Mouse (Mus musculus): Measurements from ENCODE around the gene Akirin1. TPM values are rescaled to one million over a fixed set of nuclear protein-coding genes. Genes with fewer than 3 reads are reported as not detected.
A peak's percentile ranks its signal among the peaks of the same experiment; 100 is the strongest.

The Akirin1 gene
- polyA plus RNA-seq, 1 experiment: 30.0 TPM

DNA sequence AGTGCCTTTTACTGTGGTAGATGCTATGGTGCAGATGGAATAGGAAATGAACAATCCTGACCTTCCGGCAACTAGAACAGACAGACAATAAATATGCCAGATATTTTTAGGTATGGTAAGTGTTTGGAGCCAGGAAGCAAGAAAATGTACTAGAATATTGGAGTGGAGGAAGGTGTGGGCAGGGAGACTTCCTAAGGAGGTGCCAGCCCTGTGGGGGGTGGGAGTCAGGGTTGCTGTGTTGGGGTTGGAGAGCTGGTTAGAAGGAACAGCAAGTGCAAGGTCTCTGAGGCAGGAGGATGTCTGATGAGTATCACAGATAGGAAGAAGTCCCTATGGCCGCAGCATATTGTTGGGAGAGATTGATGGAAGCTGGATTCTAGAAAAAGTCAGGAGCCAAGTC, 42.5 kb upstream of the Akirin1 start:
- Histone ChIP-seq H3K79me2 (ENCODE audit: control insufficient read depth, insufficient read depth) (no peaks in the 10 kb centered on the region), H3K27me3 (ENCODE audit: control insufficient read depth, insufficient read depth, insufficient read length) (no peaks in the 10 kb centered on the region), H3K4me3 (no peak overlapping the region), H3ac (ENCODE audit: control insufficient read depth, insufficient read length) (no peak overlapping the region), H3K4me2 (ENCODE audit: low read depth) (no peak overlapping the region), H3K36me3 (ENCODE audit: control insufficient read depth, insufficient read depth) (no peaks in the 10 kb centered on the region)
- TF ChIP-seq CEBPB (IDR thresholded peaks at IDR 0.05; ENCODE audit: insufficient read depth, poor library complexity, severe bottlenecking) (no peak), SRF (IDR thresholded peaks at IDR 0.05; ENCODE audit: control insufficient read depth, insufficient read length, low read depth) (no peak), MYOG (IDR thresholded peaks at IDR 0.05; ENCODE audit: control insufficient read depth in 1 of 3, insufficient read depth in 1 of 3, insufficient read length in 2 of 3, low read depth in 2 of 3) (no peak), USF1 (IDR thresholded peaks at IDR 0.05; ENCODE audit: low read depth) (no peak), MAX (IDR thresholded peaks at IDR 0.05; ENCODE audit: low read depth) (no peak), POLR2A (IDR thresholded peaks at IDR 0.05; ENCODE audit: insufficient read length, low read depth) (no peak), MYOD1 (IDR thresholded peaks at IDR 0.05; ENCODE audit: control insufficient read depth in 1 of 3, insufficient read length in 2 of 3, low read depth in 2 of 3) (no peak), TCF3 (IDR thresholded peaks at IDR 0.05; ENCODE audit: insufficient read length, low read depth) (no peak), TCF12 (IDR thresholded peaks at IDR 0.05; ENCODE audit: insufficient read depth, poor library complexity, severe bottlenecking) (no peak), POLR2AphosphoS2 (IDR thresholded peaks at IDR 0.05; ENCODE audit: insufficient read length, low read depth) (no peak), REST (IDR thresholded peaks at IDR 0.05; ENCODE audit: insufficient read depth, insufficient read length) (no peak)

DNA sequence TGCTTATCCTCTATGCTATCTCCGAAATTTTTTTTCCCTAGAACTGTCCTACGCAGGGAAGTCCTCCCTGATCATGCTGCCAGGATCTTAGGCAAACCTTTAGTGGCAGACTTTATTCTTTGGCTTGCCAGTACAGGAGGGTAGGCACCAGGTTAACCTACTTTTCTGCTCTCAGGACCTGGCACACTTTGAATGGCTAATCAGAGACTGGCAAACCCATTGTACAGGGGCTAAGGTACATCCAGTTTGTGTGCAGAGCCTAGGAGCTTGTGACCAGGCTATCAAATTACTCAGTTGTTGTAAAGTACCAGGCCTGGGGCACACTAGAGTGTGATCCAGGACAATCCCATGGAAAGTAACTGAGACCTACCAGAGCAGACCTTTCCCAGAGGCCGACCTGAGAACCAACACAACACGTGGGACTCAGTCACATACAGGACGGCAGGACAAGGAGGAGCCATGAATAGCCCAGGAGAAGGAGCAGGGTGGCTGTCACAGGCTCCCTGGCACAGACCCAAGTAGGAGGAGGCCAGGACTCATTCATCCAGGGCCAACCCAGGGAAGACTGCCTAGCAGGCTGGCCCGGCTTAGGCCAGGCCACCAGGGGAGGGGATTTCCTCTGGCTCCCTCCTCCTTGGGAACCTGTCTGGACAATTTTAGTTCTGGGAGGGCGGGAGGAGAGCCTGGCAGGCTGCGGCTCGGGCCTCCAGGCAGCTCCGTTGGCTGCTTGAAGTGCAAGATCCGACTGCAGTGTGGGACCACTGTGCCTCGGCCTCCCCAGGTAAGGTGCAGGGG, 37.2 kb upstream of the Akirin1 start, which contains the start of gene Rhbdl2:
Rhbdl2 (plus strand) TSS at position 684 of the 795 bp plus-strand sequence.
- H3K4me3 ChIP-seq: no peak within 1 kb of the TSS
- no peak within 1 kb of the TSS for H3K4me2 ChIP-seq (ENCODE audit: low read depth)
- no peaks in the 10 kb centered on the region for H3K27me3 ChIP-seq (ENCODE audit: control insufficient read depth, insufficient read depth, insufficient read length)
- no peaks in the 10 kb centered on the region for H3K79me2 ChIP-seq (ENCODE audit: control insufficient read depth, insufficient read depth)
- TF ChIP-seq MYOG (IDR thresholded peaks at IDR 0.05; ENCODE audit: control insufficient read depth in 1 of 3, insufficient read depth in 1 of 3, insufficient read length in 2 of 3, low read depth in 2 of 3): no peak
- TF ChIP-seq TCF3 (IDR thresholded peaks at IDR 0.05; ENCODE audit: insufficient read length, low read depth): no peak
- no peak for TF ChIP-seq POLR2A (IDR thresholded peaks at IDR 0.05; ENCODE audit: insufficient read length, low read depth)
- TF ChIP-seq POLR2AphosphoS2 (IDR thresholded peaks at IDR 0.05; ENCODE audit: insufficient read length, low read depth): no peak
- TF ChIP-seq E2F4 (IDR thresholded peaks at IDR 0.05; ENCODE audit: insufficient read depth): no peak
- no peak for TF ChIP-seq SRF (IDR thresholded peaks at IDR 0.05; ENCODE audit: control insufficient read depth, insufficient read length, low read depth)
- no peak for TF ChIP-seq MAX (IDR thresholded peaks at IDR 0.05; ENCODE audit: low read depth)
- TF ChIP-seq REST (IDR thresholded peaks at IDR 0.05; ENCODE audit: insufficient read depth, insufficient read length): no peak
- H3ac ChIP-seq (ENCODE audit: control insufficient read depth, insufficient read length): no peak within 1 kb of the TSS
- H3K36me3 ChIP-seq (ENCODE audit: control insufficient read depth, insufficient read depth): no peaks in the 10 kb centered on the region

DNA sequence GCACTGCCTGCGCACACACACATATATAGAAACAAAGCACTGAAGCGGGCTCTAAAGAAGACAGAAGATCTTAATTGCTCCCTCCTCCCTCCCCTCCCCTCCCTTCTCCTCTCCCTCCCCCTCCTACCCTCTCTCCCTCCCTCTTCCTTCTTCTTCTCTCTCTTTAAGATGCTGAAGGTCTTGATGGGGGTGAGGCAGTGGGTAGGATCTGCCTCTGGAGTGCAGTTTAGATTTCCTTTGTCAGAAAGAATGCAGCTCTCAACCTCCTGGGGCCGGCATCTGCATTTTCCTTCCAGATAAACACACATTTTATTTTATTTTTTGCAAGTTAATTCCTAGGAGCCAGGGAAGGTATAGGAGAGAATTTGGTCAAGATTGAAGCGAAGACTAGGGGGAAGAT, 18.1 kb upstream of the Akirin1 start:
- Histone ChIP-seq H3K27me3 (ENCODE audit: control insufficient read depth, insufficient read depth, insufficient read length) (no peaks in the 10 kb centered on the region), H3K36me3 (ENCODE audit: control insufficient read depth, insufficient read depth) (no peaks in the 10 kb centered on the region), H3K4me2 (ENCODE audit: low read depth) (no peak overlapping the region), H3ac (ENCODE audit: control insufficient read depth, insufficient read length) (no peak overlapping the region), H3K79me2 (ENCODE audit: control insufficient read depth, insufficient read depth) (no peaks in the 10 kb centered on the region), H3K4me3 (no peak overlapping the region)
- TF ChIP-seq POLR2AphosphoS2 (IDR thresholded peaks at IDR 0.05; ENCODE audit: insufficient read length, low read depth): no peak
- no peak for TF ChIP-seq E2F4 (IDR thresholded peaks at IDR 0.05; ENCODE audit: insufficient read depth)
- no peak for TF ChIP-seq POLR2A (IDR thresholded peaks at IDR 0.05; ENCODE audit: insufficient read length, low read depth)
- no peak for TF ChIP-seq USF1 (IDR thresholded peaks at IDR 0.05; ENCODE audit: low read depth)
- no peak for TF ChIP-seq SRF (IDR thresholded peaks at IDR 0.05; ENCODE audit: control insufficient read depth, insufficient read length, low read depth)
- TF ChIP-seq TCF3 (IDR thresholded peaks at IDR 0.05; ENCODE audit: insufficient read length, low read depth): no peak
- TF ChIP-seq TCF12 (IDR thresholded peaks at IDR 0.05; ENCODE audit: insufficient read depth, poor library complexity, severe bottlenecking): no peak
- TF ChIP-seq MAX (IDR thresholded peaks at IDR 0.05; ENCODE audit: low read depth): no peak
- no peak for TF ChIP-seq CEBPB (IDR thresholded peaks at IDR 0.05; ENCODE audit: insufficient read depth, poor library complexity, severe bottlenecking)
- no peak for TF ChIP-seq REST (IDR thresholded peaks at IDR 0.05; ENCODE audit: insufficient read depth, insufficient read length)
- no peak for TF ChIP-seq MYOG (IDR thresholded peaks at IDR 0.05; ENCODE audit: control insufficient read depth in 1 of 3, insufficient read depth in 1 of 3, insufficient read length in 2 of 3, low read depth in 2 of 3)
- no peak for TF ChIP-seq MYOD1 (IDR thresholded peaks at IDR 0.05; ENCODE audit: control insufficient read depth in 1 of 3, insufficient read length in 2 of 3, low read depth in 2 of 3)

DNA sequence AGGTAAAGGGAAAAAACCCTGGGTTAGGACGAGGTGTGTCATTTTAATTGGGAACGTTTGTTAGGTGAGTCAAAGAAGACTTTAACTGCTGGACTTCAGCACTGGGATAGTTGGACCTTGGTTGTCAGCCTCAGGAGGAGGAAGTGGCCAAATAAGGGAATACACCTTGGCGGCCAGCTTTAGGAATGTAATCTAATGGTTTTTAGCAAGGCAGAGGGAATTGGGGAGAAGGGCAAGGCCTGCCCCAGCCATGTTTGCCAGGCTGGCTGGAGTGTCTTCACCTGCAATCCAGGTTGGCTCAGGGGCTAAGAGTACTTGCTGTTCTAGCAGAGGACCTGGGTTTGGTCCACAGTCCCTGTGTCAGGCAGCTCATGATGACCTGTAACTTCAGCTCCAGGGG, 17.7 kb upstream of the Akirin1 start:
- no peak overlapping the region for H3K4me3 ChIP-seq
- H3K4me2 ChIP-seq (ENCODE audit: low read depth): no peak overlapping the region
- H3K36me3 ChIP-seq (ENCODE audit: control insufficient read depth, insufficient read depth): no peaks in the 10 kb centered on the region
- no peak overlapping the region for H3ac ChIP-seq (ENCODE audit: control insufficient read depth, insufficient read length)
- no peaks in the 10 kb centered on the region for H3K27me3 ChIP-seq (ENCODE audit: control insufficient read depth, insufficient read depth, insufficient read length)
- H3K79me2 ChIP-seq (ENCODE audit: control insufficient read depth, insufficient read depth): no peaks in the 10 kb centered on the region
- TF ChIP-seq POLR2A (IDR thresholded peaks at IDR 0.05; ENCODE audit: insufficient read length, low read depth) (no peak), SRF (IDR thresholded peaks at IDR 0.05; ENCODE audit: control insufficient read depth, insufficient read length, low read depth) (peak; percentile 70)

DNA sequence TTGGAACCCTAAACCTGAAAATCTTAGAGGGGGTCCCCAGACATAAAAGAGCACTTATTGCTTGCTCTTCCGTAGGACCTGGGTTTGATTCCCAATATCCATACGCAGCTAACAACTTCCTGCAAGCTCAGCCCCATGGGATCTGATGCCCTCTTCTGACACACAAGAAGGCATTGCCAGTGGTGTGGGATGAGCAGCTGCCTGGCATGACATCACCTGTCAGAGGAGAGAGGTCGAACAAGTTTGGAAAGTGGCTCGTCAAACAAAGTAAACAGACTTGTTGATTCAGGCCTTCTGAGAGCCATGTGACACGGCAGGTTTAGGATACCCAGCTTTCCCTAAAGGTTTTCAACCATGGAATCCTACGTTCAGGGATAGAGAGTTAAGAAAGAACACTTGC, 14.9 kb upstream of the Akirin1 start:
- no peaks in the 10 kb centered on the region for H3K79me2 ChIP-seq (ENCODE audit: control insufficient read depth, insufficient read depth)
- no peak for TF ChIP-seq TCF3 (IDR thresholded peaks at IDR 0.05; ENCODE audit: insufficient read length, low read depth)
- peak in 1 of 3 experiments; percentile 59 for TF ChIP-seq MYOD1 (IDR thresholded peaks at IDR 0.05; ENCODE audit: control insufficient read depth in 1 of 3, insufficient read length in 2 of 3, low read depth in 2 of 3)
- TF ChIP-seq MYOG (IDR thresholded peaks at IDR 0.05; ENCODE audit: control insufficient read depth in 1 of 3, insufficient read depth in 1 of 3, insufficient read length in 2 of 3, low read depth in 2 of 3): peak in 1 of 3 experiments; percentile 40
- TF ChIP-seq SRF (IDR thresholded peaks at IDR 0.05; ENCODE audit: control insufficient read depth, insufficient read length, low read depth): no peak
- no peak for TF ChIP-seq REST (IDR thresholded peaks at IDR 0.05; ENCODE audit: insufficient read depth, insufficient read length)

More for the DNA sequence above, 14.9 kb upstream of the Akirin1 start:
- Histone ChIP-seq H3K4me2 (ENCODE audit: low read depth) (no peak overlapping the region), H3ac (ENCODE audit: control insufficient read depth, insufficient read length) (no peak overlapping the region), H3K27me3 (ENCODE audit: control insufficient read depth, insufficient read depth, insufficient read length) (no peaks in the 10 kb centered on the region), H3K36me3 (ENCODE audit: control insufficient read depth, insufficient read depth) (no peaks in the 10 kb centered on the region), H3K4me3 (no peak overlapping the region)
